Mouse (Mus musculus): ENCODE data around the gene Usp21.
"Not testable (repeated sequence)": the region's sequence is repeated elsewhere in the genome, so short reads cannot be mapped to it uniquely, and the experiment has no call there.

Usp21 gene

DNA sequence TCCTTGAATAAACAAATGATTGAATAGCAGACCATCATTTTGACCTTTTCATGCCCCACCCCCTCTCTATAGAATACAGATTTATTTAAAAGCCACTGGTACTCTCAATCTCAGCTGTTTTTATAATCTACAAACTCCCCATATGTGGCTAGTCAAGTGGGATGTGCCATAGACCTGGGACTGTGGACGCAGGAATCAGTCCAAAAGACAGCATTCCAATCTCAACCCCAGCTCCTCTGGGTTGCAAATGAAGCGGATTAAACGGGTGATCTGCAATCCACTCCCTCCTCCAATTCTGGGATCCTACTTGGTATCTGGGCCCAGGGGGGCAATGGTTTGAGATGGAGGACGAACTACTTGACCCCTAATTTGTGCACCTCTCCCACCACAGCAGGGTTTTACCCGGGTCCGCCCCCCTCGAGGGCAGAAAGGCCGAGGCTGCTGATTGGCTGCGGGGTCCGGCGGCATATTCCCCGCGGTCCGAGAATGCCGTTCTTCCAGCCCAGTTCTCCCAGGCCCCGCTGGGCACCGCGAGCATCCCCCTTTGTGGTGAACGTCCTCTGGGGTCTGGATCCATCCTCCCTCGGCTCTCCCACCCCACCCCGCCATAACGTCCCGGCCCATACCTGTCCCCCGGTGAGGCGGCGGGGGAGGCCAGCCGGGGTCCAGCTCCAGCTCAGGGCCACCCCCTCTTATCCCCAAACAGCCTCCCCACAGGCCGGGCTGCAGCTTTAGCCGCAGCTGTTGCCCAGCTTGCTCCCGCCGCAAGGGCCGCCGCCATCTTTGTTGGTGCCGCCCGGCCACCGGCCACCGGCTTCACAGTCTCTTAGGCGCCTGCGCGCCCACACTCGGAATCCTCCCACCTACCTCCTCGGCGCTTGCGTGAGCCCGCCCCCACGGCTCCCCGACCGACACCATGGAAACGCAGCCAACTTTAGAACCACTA lies at the start of gene Usp21:
Gene Usp21 (minus strand): TSS at position 856 of the 946 bp plus-strand sequence.
- in situ Hi-C loops (cut with MboI; ENCODE audit: low pct_unique_long_range_greater_than_20kb in 1 of 2, low sequenced_read_pairs in 2 of 2, unreplicated experiment in 1 of 2): no loop called here

DNA sequence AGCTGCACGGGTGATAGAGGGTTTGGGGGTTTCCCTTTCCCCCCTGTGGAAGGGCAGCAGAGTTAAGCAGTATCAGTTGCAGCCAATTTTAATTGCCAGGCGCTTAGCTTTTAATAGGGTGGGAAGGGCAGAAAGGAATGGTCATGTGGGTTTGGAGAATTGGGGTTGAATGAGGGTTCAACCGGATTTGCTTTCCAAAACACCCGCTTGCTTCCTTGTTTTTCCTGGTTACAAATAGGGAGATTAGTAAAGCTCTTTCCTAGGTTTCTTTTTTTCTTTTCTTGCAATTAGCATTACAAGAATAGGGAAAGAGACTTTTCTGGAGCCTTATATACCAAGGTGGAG lies 42.4 kb upstream of the Usp21 start:
- in situ Hi-C loops (cut with MboI; ENCODE audit: low pct_unique_long_range_greater_than_20kb in 1 of 2, low sequenced_read_pairs in 2 of 2, unreplicated experiment in 1 of 2): no loop called here

DNA sequence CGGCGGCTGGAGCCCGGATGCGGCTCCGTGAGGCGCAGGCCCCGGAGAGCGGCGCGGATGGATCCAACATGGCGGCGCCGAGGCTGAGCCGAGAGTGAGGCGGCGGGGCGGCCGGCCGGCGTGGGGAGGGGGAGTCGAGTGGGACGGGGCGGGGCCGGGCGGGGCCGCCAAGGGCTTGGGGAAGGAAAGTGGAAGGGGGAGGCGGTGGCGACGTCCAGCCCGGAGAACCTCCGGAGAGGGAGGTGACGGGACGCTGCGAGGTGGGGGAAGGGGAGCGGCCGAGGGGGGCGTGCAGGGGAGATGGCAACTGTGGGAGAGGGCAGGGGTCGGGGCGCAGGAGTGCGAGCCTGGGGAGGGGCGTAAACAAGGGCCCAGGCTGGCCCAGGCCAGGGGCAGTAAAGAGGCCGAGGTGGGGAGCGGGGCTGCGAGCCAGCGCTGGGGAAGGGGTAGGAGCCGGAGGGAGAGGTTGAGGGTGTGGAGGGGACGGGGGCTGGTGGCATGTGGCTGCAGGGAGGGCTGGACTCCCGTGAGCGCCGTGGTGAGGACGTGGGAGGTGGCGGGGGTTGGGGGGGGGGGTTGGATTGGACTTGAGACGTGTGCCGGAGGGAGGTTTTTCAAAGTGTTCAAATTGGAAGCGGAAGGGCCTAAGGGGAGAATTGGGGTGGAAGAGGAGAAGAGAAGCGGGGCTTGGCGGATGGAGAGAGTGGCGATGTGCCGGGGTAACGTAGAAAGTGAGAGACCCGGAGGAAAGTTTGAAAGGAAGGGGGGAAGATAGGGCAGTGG lies 41.8 kb upstream of the Usp21 start:
- in situ Hi-C loops (cut with MboI; ENCODE audit: low pct_unique_long_range_greater_than_20kb in 1 of 2, low sequenced_read_pairs in 2 of 2, unreplicated experiment in 1 of 2): no loop called here

DNA sequence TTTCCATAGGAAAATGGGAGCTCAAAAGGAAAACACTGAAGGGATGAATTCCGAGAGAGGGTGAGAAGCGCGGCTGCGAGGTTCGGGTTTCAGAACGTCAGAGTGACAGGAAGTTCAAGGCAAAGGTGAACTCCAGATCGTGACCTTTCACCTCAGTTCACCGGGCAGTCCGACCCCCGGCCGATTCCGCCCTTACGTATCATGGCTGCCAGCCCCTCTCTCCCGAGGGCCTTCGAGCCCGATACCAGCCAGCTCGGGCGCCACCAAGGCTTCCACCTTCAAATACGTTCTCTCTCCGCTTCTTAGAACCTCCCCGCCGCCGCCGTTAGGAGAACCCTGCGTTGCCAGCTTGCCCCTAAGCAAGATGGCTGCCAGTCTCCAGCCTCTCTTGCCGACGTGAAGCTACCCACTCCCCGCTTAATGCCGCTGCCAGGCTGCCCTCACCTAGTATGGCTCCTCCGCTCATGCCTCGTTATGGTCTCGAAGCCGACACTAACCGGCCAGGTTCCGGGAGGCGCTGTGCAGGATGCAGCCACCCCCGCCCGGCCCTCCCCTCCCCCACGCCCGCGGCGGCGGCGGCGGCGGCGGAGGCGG lies 41.1 kb upstream of the Usp21 start, which contains the start of gene Dedd:
Gene Dedd (plus strand): TSS at position 307 of the 594 bp plus-strand sequence.
- in situ Hi-C loops (cut with MboI; ENCODE audit: low pct_unique_long_range_greater_than_20kb in 1 of 2, low sequenced_read_pairs in 2 of 2, unreplicated experiment in 1 of 2): no loop called here

DNA sequence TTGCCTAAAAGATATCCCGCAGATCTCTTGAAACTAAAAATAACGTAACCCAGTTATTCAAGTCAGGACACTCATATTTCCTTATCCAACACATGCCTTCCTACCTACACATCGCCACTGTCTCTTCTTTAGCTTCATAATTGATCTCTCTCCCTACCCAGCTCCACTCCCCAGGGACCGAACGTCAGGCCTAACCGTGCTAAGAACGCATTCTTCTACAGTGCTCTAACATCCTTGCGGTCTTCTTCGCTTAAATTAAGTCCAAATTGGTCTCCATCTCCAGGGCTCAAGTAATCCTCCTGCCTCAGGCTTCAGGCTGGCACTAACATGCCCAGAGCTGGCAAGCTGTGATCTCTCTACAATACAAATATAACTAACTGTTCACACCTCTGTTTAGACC lies 40.5 kb upstream of the Usp21 start:
- in situ Hi-C loops (cut with MboI; ENCODE audit: low pct_unique_long_range_greater_than_20kb in 1 of 2, low sequenced_read_pairs in 2 of 2, unreplicated experiment in 1 of 2): no loop called here

DNA sequence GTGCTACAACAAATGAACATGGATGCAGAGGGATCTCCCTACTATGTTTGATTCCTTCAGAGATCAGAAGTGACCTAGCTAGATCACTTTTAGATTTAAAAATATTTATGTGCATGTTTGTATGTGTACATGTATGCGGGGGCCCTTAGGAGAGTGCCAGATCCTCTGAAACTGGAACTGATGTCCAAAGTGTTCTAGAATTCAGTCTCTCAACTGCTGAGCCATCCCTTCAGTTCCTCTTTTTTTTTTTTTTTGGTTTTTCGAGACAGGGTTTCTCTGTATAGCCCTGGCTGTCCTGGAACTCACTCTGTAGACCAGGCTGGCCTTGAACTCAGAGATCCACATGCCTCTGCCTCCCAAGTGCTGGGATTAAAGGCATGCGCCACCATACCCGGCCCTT lies 38.8 kb upstream of the Usp21 start:
- in situ Hi-C loops (cut with MboI; ENCODE audit: low pct_unique_long_range_greater_than_20kb in 1 of 2, low sequenced_read_pairs in 2 of 2, unreplicated experiment in 1 of 2): not testable (repeated sequence)

DNA sequence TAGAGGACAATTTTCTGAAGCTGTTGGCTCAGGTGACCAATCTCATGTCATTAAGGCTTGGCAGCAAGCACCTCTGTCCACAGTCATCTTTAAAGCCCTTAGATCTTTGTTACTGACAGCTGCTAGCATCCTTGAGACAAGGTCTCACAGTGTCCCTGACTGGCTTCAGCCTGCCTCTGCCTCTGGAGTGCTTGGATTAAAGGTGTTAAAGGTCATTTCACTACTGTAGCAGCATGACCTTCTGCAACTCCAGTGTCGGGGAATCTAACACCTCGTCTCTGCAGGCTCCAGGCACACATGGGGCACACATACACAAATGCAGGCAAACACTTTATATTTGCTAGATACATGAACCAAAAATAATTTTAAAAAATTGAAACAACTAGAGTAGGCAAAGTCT lies 37.8 kb upstream of the Usp21 start:
- in situ Hi-C loops (cut with MboI; ENCODE audit: low pct_unique_long_range_greater_than_20kb in 1 of 2, low sequenced_read_pairs in 2 of 2, unreplicated experiment in 1 of 2): no loop called here

DNA sequence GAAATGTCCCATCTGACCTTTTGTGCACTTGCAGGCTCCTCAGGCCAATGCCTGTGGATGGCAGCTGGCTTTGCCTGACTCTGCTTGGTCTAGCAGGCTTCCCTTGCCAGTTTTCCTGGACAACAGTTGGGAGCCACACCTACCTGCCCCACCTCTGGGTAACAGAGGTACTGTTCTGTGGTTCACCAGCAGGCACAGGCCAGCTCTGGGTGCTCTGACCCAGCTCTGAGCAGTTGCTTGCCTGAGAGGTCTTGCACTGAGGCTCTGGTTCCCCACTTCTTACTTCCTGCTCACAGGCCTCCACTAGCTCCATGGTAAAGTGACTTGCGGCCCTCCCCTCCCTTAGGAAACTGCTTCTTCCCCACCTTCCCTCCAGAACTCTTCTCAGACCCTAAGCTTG lies 34.2 kb upstream of the Usp21 start:
- in situ Hi-C loops (cut with MboI; ENCODE audit: low pct_unique_long_range_greater_than_20kb in 1 of 2, low sequenced_read_pairs in 2 of 2, unreplicated experiment in 1 of 2): no loop called here

DNA sequence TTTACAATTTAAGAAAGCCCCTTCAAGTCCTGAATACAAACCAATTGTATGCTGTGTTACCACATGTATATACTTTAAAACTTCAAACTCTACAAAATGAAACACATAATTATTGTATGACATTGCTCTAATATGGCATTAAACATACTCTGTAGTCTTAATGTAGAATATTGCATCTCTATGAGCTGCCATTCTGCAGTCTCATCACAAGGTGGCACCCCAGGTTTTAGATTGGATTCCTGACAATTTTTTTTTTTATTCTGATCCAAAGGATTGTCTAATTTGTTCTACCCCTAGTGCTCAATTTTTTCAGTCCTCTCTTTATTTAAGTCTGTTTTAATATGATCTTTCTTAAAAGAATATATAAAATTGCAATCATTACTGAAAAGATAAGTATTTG lies 33.6 kb upstream of the Usp21 start:
- in situ Hi-C loops (cut with MboI; ENCODE audit: low pct_unique_long_range_greater_than_20kb in 1 of 2, low sequenced_read_pairs in 2 of 2, unreplicated experiment in 1 of 2): no loop called here

DNA sequence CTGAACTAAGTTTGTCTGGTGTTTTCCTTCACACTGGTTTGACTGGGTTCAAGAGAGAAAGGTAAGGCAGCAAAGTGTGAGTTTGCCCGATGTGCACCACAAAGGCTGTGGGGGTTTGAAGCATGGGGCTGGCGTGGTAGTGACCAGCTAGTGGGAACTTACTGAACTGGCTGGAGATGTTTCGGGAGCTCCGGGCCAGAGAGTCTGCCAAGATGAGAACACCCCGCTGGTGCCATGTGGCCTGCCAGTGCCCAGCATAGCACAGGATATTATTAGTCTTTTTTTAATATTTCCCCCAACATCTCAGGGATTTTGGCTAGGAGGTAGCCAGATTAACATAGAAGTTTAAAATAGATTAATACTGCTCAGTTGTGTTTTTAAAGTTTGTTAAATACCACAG lies 32.4 kb upstream of the Usp21 start:
- in situ Hi-C loops (cut with MboI; ENCODE audit: low pct_unique_long_range_greater_than_20kb in 1 of 2, low sequenced_read_pairs in 2 of 2, unreplicated experiment in 1 of 2): no loop called here

DNA sequence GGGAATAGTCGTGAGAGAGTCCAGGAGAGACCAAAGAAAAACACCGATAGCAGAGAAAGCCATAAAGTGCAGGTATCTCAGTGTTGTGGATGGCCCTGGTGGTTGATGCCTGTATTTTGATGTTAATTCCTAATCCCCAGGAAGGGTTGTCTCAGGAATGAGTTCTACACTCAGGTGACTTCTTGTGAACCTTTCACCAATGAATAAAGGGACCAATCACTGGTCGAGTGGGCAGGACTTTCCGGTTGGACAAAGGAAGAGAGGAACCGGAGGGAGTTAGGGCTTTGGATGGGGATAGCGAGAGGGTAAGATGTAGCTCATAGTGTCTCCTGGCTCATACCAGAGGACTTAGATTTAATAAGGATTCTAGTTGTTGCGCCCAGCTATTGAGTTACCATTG lies 32.0 kb upstream of the Usp21 start:
- in situ Hi-C loops (cut with MboI; ENCODE audit: low pct_unique_long_range_greater_than_20kb in 1 of 2, low sequenced_read_pairs in 2 of 2, unreplicated experiment in 1 of 2): no loop called here

DNA sequence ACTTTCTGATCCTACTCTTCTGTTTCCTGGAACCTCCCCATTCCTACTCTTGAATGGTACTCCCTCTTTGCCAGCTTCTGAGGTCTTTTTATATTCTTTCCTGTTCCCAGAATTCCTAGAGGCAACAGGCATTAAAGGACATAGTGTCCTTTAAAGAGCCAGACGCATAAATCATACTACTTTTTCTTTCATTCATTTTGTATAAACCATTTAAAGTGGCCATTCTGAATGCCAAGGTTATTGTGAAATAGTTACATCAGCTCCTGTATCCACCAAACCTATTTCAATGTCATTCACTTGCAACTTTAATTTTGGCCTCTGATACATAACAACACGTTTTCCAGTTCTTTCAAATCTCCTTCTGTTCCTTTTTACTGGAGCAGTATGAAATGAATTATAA lies 21.5 kb upstream of the Usp21 start:
- in situ Hi-C loops (cut with MboI; ENCODE audit: low pct_unique_long_range_greater_than_20kb in 1 of 2, low sequenced_read_pairs in 2 of 2, unreplicated experiment in 1 of 2): no loop called here

DNA sequence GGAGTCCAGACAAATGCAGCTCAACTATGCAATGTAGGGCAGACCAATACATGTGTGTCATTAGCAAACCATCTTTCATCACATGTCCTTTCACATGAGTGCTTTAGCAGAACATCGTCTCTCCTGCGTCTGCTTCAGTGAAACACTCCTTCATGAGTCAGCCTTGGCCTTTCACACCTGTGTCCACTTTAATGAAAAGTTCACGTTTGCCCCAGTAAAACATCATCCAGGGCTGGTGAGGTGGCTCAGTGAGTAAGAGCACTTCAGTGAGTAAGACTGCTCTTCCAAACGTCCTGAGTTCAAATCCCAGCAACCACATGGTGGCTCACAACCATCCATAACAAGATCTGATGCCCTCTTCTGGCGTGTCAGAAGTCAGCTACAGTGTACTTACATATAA lies 18.4 kb upstream of the Usp21 start:
- in situ Hi-C loops (cut with MboI; ENCODE audit: low pct_unique_long_range_greater_than_20kb in 1 of 2, low sequenced_read_pairs in 2 of 2, unreplicated experiment in 1 of 2): not testable (repeated sequence)

DNA sequence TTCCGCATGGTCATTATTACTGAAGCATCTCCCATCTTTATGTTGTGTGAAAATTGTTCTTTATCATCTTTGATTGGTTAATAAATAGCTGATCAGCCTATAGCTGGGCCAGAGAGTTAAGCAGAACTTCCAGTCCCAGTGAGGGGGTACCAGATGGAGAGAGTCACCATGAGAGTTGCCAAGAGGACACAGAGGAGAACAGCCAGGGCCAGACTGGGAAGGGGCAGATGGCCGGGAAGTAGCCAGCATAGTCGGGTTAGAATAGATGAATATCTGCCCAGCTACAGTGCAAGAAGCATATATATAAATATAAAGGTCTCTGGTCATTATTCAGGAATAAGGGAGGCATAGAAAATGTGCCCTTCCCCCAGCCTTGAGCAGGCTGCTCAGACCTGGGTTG lies 10.4 kb upstream of the Usp21 start:
- in situ Hi-C loops (cut with MboI; ENCODE audit: low pct_unique_long_range_greater_than_20kb in 1 of 2, low sequenced_read_pairs in 2 of 2, unreplicated experiment in 1 of 2): no loop called here

DNA sequence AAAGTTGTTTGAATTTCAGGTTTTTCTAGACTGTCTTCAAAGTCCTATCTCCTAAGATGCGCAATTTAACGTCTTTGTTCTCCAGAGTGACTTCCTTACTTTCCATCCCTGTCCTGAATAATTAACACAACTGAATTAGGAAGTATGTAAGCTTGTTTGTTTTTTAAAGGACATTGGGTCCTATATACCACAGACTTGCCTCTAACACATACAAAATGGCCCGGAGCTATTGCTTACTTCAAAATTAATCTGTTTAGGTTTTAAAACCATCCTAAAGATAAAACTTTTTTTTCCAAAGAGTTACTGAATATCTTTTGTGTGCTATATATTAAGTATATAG lies 7.2 kb upstream of the Usp21 start:
- in situ Hi-C loops (cut with MboI; ENCODE audit: low pct_unique_long_range_greater_than_20kb in 1 of 2, low sequenced_read_pairs in 2 of 2, unreplicated experiment in 1 of 2): no loop called here

DNA sequence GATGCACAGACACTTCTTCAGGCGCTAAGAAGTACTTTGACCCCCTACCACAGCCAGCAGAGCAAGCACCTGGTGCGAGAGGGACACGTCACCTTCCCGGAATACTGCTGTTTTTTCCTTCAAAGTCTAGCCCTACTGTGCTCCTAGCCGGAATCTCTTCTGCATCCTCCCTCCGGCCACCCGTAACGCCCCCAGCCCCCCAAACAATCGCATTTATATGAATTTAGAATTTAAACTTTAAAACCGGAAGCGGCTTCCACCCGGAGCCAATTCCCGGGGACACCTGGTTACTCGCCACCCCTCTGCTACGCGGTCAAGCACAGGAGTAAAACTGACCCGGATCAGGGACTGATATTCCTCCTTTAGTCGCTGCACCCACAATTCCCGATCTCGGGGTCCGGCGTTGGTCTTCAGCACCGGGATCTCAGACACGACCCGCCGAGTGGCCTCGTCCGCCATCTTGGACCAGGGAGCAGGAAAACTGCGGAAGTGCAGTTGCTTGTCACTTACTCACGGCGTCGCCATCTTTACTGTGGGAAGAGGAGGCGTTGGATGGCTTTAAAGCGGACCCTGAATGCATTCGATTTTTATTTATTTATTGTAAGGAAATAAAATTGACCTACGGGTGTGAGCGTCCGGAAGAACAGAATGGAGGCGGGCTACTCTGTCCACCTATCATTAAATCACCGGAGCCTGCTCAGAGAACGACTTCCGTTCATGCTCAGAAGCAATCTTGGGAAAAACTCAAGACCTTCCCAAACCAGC lies 6.7 kb upstream of the Usp21 start, which contains the start of gene Ufc1:
Gene Ufc1 (minus strand): TSS at position 727 of the 765 bp plus-strand sequence.
- in situ Hi-C loops (cut with MboI; ENCODE audit: low pct_unique_long_range_greater_than_20kb in 1 of 2, low sequenced_read_pairs in 2 of 2, unreplicated experiment in 1 of 2): no loop called here

DNA sequence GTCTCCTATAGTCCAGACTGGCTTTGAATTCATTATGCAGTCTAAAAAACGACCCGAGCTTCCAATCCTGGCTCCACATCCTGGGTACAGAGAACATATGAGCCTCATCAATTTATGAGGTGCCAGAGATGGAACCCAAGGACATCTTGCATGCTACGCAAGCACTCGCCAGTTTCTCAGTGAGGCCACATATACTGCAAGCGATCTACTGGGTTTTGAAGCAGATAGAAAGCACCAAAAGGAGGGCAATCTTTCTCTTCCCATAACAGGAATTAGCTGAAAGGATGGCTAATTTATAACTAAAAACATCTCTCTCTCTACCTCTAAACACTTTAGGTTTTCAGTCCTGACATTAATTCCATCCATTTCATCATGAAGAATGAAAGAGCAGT lies 6.1 kb upstream of the Usp21 start:
- in situ Hi-C loops (cut with MboI; ENCODE audit: low pct_unique_long_range_greater_than_20kb in 1 of 2, low sequenced_read_pairs in 2 of 2, unreplicated experiment in 1 of 2): no loop called here

DNA sequence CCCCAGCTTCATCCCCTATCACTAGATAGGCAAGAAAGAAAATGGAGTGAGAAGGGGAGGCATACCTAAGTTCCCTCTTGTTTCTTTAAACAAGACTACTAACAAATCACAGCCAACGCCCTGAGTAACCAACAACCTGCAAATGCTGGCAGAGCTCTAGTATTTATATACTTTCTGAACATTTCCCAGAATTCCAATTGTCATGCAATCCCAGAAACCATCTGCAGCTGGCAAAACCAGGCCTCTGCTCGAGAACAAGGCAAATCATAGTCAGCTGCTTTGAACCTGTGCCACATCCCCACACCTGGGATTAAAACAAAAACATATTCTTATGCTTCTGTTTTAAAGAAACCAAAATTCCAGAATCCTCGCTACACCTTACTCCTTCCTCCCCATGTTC lies 5.6 kb upstream of the Usp21 start:
- in situ Hi-C loops (cut with MboI; ENCODE audit: low pct_unique_long_range_greater_than_20kb in 1 of 2, low sequenced_read_pairs in 2 of 2, unreplicated experiment in 1 of 2): no loop called here

DNA sequence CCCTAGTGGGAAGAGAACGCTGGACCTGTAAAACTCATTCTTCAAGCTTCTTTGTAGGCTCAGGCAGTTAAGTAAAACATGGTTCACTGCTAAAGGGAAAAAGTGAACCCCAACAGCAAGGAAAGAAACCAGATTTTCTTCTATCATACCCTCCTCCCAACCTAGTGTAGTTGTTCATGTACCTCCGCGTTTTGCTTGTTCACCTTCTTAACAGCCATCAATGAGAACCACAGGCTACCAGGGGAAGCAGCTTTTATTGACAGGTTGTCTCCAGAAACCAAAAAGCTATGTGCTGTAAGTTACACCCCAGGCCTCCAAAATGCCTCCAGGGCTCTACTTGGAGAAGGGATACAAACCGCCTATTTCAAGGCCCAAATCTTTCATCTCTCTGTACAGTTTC lies 537 bp upstream of the Usp21 start:
- in situ Hi-C loops (cut with MboI; ENCODE audit: low pct_unique_long_range_greater_than_20kb in 1 of 2, low sequenced_read_pairs in 2 of 2, unreplicated experiment in 1 of 2): no loop called here

Data from mouse embryonic stem cell (cell line).